Mouse (Mus musculus) ES-Bruce4 (cell line): ENCODE measurements around the gene Arid5b.
A peak's percentile ranks its signal among the peaks of the same experiment; 100 is the strongest.

Experiments used
- EP300 ChIP-seq: IDR thresholded peaks from 2 replicates; pipeline ENCODE4 v1.6.1; 2011; ENCODE audit warnings: low read depth, low read length; ENCODE audit not compliant: insufficient read depth
- POLR2A ChIP-seq: IDR thresholded peaks from one replicate; pipeline ENCODE4 v1.8.1; 2011; ENCODE audit warnings: low read length; ENCODE audit not compliant: insufficient read depth

DNA sequence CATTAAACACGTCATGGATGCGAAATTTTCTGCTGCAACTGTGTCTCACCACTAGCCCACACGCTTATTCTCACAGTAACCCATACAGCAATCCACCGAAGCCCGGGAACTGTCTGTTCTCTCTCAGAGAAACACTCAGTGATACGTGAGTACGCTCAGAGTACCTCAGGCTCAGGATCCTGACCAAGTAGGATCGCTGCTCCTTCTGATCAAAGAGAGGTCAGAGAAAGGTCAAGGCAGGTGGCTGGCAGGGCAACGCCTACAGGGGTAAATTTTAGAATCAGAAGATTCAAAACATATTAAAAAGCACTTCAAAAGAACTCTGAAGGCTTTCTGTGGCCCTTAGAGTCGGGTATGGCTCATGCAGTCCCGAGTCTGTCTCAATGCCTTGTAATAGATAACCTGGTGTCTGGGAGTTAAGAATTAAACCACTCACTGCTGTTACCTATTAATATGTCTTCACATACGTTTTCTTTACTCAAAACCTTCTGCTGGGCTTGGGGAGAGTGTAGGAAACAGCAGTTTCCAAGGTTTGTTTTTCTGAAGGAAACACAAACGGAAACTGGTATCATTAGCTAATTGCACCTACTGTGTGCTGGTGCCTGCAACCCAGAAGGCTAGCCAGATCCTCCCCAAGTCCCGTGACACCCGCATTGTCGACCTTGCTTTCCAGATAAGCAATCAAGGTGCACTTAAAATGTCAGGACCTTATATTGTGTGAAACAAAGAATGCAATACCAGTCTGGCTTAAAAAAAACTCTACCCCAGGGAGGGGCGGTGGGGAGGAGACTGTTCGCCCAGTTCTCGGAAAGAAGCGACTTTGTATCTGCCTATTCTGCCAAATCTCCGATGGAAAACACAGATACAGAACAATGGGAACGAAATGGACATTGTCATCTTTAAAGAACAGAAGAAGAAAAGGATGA is 48.6 kb downstream of the Arid5b start:
- TF ChIP-seq POLR2A (no peak), EP300 (0 out of 2 replicates have a peak, but pooled peaks have one; percentile 27)
